Mouse (Mus musculus) midbrain, postnatal 0 days (tissue): ENCODE measurements at regions not wholly inside any gene's neighbourhood (a gene's known extent, or its start where the extent isn't known, plus 50 kb on each side); places are given as distances from the start of the nearest gene placed in this dataset.
"Not testable (repeated sequence)": the region's sequence is repeated elsewhere in the genome, so short reads cannot be mapped to it uniquely, and the experiment has no call there.

ENCODE experiments used
- ATAC-seq: fragments of 200-750 bp; cut with Nextera tagmentation; 2 replicates; pipeline ENCODE4 v1.8.0; 2017; ENCODE audit warnings: moderate number of reproducible peaks, mild to moderate bottlenecking, moderate TSS enrichment, moderate library complexity; ENCODE audit not compliant: low FRiP score
- DNase-seq: peaks from one replicate; pipeline ENCODE4 v3.0.0-alpha.2; 2015; ENCODE audit warnings: low spot score
- H3K27ac ChIP-seq: fragments of 300-500 bp; sonication (generic); 2 replicates; pipeline ENCODE4 v1.5.1; 2014; ENCODE audit warnings: low read depth, mild to moderate bottlenecking, low read length, mixed read lengths
- H3K27me3 ChIP-seq: fragments of 300-500 bp; sonication (generic); 2 replicates; pipeline ENCODE4 v1.6.1; 2014; ENCODE audit warnings: low read length, control low read depth, mixed read lengths; ENCODE audit not compliant: insufficient read depth
- H3K36me3 ChIP-seq: fragments of 300-500 bp; sonication (generic); 2 replicates; pipeline ENCODE4 v1.6.1; 2014; ENCODE audit warnings: low read length, control low read depth, mixed read lengths; ENCODE audit not compliant: insufficient read depth
- H3K4me1 ChIP-seq: fragments of 300-500 bp; sonication (generic); 2 replicates; pipeline ENCODE4 v1.6.1; 2014; ENCODE audit warnings: mild to moderate bottlenecking, control low read depth, antibody characterized with exemption, low read length, mixed read lengths; ENCODE audit not compliant: insufficient read depth
- H3K4me2 ChIP-seq: fragments of 300-500 bp; sonication (generic); 2 replicates; pipeline ENCODE4 v1.6.1; 2014; ENCODE audit warnings: low read depth, mild to moderate bottlenecking, low read length, mixed read lengths; ENCODE audit not compliant: poor library complexity, severe bottlenecking
- H3K4me3 ChIP-seq: fragments of 300-500 bp; sonication (generic); 2 replicates; pipeline ENCODE4 v1.5.1; 2014; ENCODE audit warnings: low read depth, mild to moderate bottlenecking, low read length, moderate library complexity
- H3K9ac ChIP-seq: fragments of 300-500 bp; sonication (generic); replicated peaks from 2 replicates; pipeline ENCODE4 v1.6.1; 2014; ENCODE audit warnings: mild to moderate bottlenecking, low read length, moderate library complexity, mixed read lengths; ENCODE audit not compliant: poor library complexity, severe bottlenecking
- H3K9me3 ChIP-seq: fragments of 300-500 bp; sonication (generic); 2 replicates; pipeline ENCODE4 v1.6.1; 2016; ENCODE audit warnings: low read length, control low read depth
- CTCF ChIP-seq: IDR thresholded peaks from 2 replicates; pipeline ENCODE4 v1.5.1; 2016; ENCODE audit warnings: antibody characterized with exemption, mild to moderate bottlenecking
- WGBS: fragments of 180-500 bp; shearing (Covaris S2); extraction: QIAGEN DNeasy Blood & Tissue Kit; methylation state at CpG from one replicate; pipeline ENCODE4 v1.1.7; 2014; 5-methylcytosine and 5-hydroxymethylcytosine counted together

DNA sequence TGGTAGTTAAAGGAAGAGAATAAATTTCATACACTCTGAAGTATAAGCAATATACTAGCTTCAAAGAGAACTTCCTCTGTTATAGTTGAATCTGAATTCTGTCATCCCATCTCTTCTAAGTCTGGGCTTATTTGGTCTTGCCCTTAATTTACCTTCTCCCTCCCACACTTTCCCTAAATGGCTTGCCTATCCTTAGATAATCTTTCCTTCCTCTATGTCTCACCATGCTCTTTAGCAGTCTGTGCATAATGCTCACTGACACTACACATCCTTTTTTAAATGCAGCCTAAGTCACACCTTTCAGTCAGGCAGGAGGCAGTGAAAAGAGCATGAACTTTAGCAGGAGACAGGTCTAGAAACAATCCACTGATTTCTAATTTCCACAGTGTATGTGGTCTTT lies 1585.5 kb downstream of the Kcnt2 start:
- Histone ChIP-seq H3K4me2 (no peak overlapping the region), H3K4me1 (no peaks in the 10 kb centered on the region), H3K9ac (no peak overlapping the region), H3K4me3 (no peak overlapping the region), H3K9me3 (no peaks in the 10 kb centered on the region), H3K27me3 (no peaks in the 10 kb centered on the region), H3K27ac (no peak overlapping the region), H3K36me3 (no peaks in the 10 kb centered on the region)
- no peak for TF ChIP-seq CTCF
- DNase-seq: no peak
- ATAC-seq: no peak

DNA sequence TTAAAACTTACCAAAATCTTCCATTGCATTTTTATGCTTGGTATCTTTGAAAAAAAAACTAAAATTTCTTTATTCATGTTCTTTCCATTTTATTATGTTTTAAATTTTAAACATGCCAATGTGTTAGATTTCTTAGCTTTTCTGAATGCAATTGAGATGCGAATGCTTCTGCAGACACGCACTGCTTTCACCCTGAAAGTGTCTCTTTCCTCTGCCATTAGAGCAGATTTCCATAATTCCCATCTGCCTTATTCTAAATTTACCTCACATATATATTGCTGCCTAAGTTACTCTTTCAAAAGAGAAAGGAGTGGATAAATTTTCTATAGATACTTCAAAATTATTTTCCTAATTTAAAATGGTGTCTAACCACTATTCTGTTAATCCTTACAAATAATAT lies 1596.6 kb downstream of the Kcnt2 start:
- no peak for DNase-seq
- no peaks in the 10 kb centered on the region for H3K36me3 ChIP-seq
- no peak overlapping the region for H3K27ac ChIP-seq
- no peaks in the 10 kb centered on the region for H3K27me3 ChIP-seq
- H3K9me3 ChIP-seq: no peaks in the 10 kb centered on the region
- 84% methylated on average over 2 of the region's 2 CpGs for WGBS
- no peaks in the 10 kb centered on the region for H3K4me1 ChIP-seq
- H3K4me2 ChIP-seq: no peak overlapping the region
- ATAC-seq: no peak
- no peak overlapping the region for H3K4me3 ChIP-seq
- TF ChIP-seq CTCF: no peak
- no peak overlapping the region for H3K9ac ChIP-seq

DNA sequence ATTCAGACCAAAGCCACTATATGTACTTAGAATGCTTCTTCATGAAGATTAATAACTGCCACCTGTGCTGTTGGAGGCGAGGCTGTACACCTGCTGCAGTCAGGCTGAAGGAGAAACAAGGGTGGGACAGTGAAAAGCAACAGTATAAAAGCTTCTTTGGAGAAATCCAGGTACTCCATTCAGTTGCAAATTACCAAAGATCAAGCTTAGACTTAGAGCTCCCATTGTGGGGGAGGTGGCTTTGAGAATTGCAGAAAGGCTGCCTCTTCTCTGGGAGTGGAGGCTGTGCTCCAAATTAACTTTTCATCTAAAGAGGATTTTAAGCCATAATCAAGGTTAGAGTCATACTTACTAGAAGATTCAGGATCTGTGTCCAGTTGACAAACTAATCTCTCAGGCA lies 1607.9 kb downstream of the Kcnt2 start:
- not testable (repeated sequence) for H3K36me3 ChIP-seq, H3K4me3 ChIP-seq, DNase-seq, H3K4me1 ChIP-seq, H3K9ac ChIP-seq, H3K27me3 ChIP-seq, H3K27ac ChIP-seq, ATAC-seq, H3K9me3 ChIP-seq, H3K4me2 ChIP-seq
- 79% methylated on average over 1 of the region's 1 CpGs for WGBS

GRCm38 (mm10) chr1:141884356-141884755 lies 1638.4 kb downstream of the Kcnt2 start:
- Histone ChIP-seq H3K4me2 (no peak overlapping the region), H3K36me3 (no peaks in the 10 kb centered on the region), H3K27me3 (no peaks in the 10 kb centered on the region), H3K27ac (no peak overlapping the region), H3K4me3 (no peak overlapping the region), H3K9me3 (no peaks in the 10 kb centered on the region), H3K9ac (no peak overlapping the region), H3K4me1 (no peaks in the 10 kb centered on the region)
- ATAC-seq (no peak), DNase-seq (no peak)
- WGBS: 84% methylated on average over 4 of the region's 4 CpGs
- no peak for TF ChIP-seq CTCF

- H3K9ac ChIP-seq: no peak overlapping the region
- H3K4me2 ChIP-seq: no peak overlapping the region
- no peaks in the 10 kb centered on the region for H3K9me3 ChIP-seq
- no peak overlapping the region for H3K27ac ChIP-seq
- TF ChIP-seq CTCF: no peak
- no peaks in the 10 kb centered on the region for H3K27me3 ChIP-seq
- no peak overlapping the region for H3K4me3 ChIP-seq
- DNase-seq (no peak), ATAC-seq (no peak)
- 81% methylated on average over 8 of the region's 8 CpGs for WGBS
- H3K4me1 ChIP-seq: no peaks in the 10 kb centered on the region
- H3K36me3 ChIP-seq: no peaks in the 10 kb centered on the region
Measured at GRCm38 (mm10) chr1:141897924-141898455, 1652.0 kb downstream of the Kcnt2 start.

DNA sequence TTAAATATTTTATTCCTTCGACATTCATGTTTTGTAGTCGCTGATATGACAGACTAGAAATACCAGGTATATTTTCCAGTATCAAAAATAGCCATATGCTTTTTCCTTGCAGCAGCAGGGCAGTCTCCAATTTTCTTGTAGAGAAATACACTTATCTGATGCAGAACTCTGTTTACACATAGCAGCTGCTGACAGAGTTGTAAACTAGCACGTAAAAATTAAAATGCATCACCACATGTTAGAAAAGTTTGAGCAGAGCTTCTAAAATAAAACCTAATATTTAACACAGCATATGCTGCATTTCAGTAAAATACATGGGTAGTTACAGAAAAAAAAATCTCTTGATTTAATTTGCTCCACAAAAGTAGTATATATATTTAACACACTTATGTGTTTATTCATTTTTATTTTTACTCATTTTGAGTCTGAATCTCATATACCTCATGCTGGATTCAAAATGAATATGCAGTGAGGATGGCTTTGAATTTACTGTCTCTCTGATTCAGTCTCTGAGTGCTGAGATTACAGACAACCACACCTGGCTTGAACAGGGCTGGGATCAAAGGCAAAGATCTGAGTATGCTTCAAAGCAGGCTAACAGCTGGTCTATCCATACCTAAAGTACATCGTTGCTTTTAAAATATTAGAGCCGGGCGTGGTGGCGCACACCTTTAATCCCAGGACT lies 1665.9 kb downstream of the Kcnt2 start:
- H3K4me3 ChIP-seq: no peak overlapping the region
- no peak overlapping the region for H3K27ac ChIP-seq
- no peaks in the 10 kb centered on the region for H3K9me3 ChIP-seq
- 82% methylated on average over 7 of the region's 7 CpGs for whole genome bisulfite sequencing
- no peak for TF ChIP-seq CTCF
- no peaks in the 10 kb centered on the region for H3K36me3 ChIP-seq
- DNase-seq (no peak), ATAC-seq (no peak)
- no peaks in the 10 kb centered on the region for H3K4me1 ChIP-seq
- H3K27me3 ChIP-seq: no peaks in the 10 kb centered on the region
- no peak overlapping the region for H3K9ac ChIP-seq
- no peak overlapping the region for H3K4me2 ChIP-seq
